ENCODE assay signal across 23 mouse cellular contexts in the genomic region with DNA sequence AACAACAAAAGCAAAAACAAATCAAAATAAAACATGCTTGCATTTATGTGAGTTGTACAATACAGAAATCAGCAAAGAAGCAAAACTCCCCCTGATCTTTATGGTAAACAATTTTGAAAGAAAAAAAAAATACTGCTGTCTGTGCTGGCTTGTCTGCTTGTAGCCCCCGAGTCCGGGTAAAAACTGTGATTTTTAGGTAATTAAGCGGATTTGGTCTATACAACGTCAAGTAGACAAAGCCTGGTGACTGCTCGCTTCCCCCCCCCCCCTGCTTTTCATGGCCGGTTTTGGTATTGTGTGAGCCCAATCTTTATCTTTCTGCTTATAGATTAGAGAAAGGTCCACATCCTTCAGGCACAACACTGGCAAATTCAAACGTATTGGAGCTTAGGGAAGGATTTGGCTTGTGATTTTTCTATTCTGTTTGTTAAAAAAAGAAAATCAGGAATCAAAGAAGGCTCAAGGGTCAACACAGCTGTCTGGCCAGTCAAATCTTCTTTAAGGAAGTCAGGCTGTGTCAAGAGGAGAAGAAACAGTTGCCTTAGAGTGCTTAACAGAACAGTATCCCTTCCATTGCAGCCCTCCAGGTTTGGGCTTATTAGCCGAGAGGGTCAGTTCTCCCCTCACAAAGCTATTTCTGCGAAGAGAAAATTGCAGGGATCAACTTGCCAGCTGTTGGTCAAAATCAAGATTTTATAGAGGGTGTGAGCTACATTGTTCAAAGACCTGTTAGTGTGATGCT. TPM values are rescaled to one million over a fixed set of nuclear protein-coding genes. Genes with fewer than 3 reads are reported as not detected.
DNase-seq lines count a peak whose midpoint lies in the region; ATAC-seq lines count a peak whose summit lies in the region.
"Had no signal": no experiment of that assay in that cellular context is flagged by ENCODE, and none has a peak within 500 bp of the region (broad histone marks: within the 10 kb centered on the region; RNA-seq: fewer than 3 reads in every experiment).

No protein-coding gene starts in this region.

- peaks cover 4% of the 10 kb centered on the region; the same call in 1 of the 2 replicates for H3K4me1 ChIP-seq in hindbrain, embryonic 11.5 days (replicated peaks; ENCODE audit: control insufficient read depth, insufficient read depth, low read length)
- H3K4me1 ChIP-seq in hindbrain, embryonic 13.5 days (replicated peaks), result peaks cover 25% of the 10 kb centered on the region
- H3K4me1 ChIP-seq in midbrain, embryonic 12.5 days, result peaks cover 20% of the 10 kb centered on the region
- peaks cover 13% of the 10 kb centered on the region for H3K4me1 ChIP-seq in midbrain, embryonic 16.5 days (ENCODE audit: control insufficient read depth, insufficient read depth, low read length)

- 2% methylated on average over 9 of the region's 9 CpGs for WGBS in hindbrain, embryonic 11.5 days
- 5% methylated on average over 9 of the region's 9 CpGs for WGBS in hindbrain, embryonic 13.5 days
- 1% methylated on average over 9 of the region's 9 CpGs for WGBS in midbrain, embryonic 12.5 days
- 2% methylated on average over 9 of the region's 9 CpGs for WGBS in midbrain, embryonic 16.5 days

- peaks cover 67% of the 10 kb centered on the region for H3K27me3 ChIP-seq in hindbrain, embryonic 11.5 days (ENCODE audit: control insufficient read depth, insufficient read depth, low read length)
- peaks cover 93% of the 10 kb centered on the region for H3K27me3 ChIP-seq in hindbrain, embryonic 13.5 days
- peaks cover 90% of the 10 kb centered on the region for H3K27me3 ChIP-seq in midbrain, embryonic 12.5 days
- peaks cover 43% of the 10 kb centered on the region for H3K27me3 ChIP-seq in midbrain, embryonic 16.5 days (ENCODE audit: control insufficient read depth, insufficient read depth, low read depth, low read length)

- no peak overlapping the region for H3K27ac ChIP-seq in hindbrain, embryonic 11.5 days (ENCODE audit: low read depth, low read length)
- H3K27ac ChIP-seq in hindbrain, embryonic 13.5 days, result no peak overlapping the region
- peak overlapping the region; percentile 67 for H3K27ac ChIP-seq in midbrain, embryonic 12.5 days (replicated peaks)
- H3K27ac ChIP-seq in midbrain, embryonic 16.5 days (ENCODE audit: low read length), result no peak overlapping the region
- H3K27ac ChIP-seq: embryonic facial prominence, embryonic 13.5 days; forebrain, embryonic 12.5 days; heart, adult 2 months; hindbrain, embryonic 15.5 days had no signal

- no peak for ATAC-seq in hindbrain, embryonic 11.5 days (ENCODE audit: low FRiP score)
- ATAC-seq in hindbrain, embryonic 13.5 days (ENCODE audit: low FRiP score), result no peak
- no peak for ATAC-seq in midbrain, embryonic 12.5 days (ENCODE audit: low FRiP score, low read depth)
- ATAC-seq in midbrain, embryonic 16.5 days, result no peak
- no peak for ATAC-seq in megakaryocyte-erythroid progenitor cell, adult 5-6 weeks (replicated peaks; ENCODE audit: low FRiP score, low TSS enrichment, poor library complexity, severe bottlenecking)
- ATAC-seq: forebrain, embryonic 16.5 days had no signal

- H3K36me3 ChIP-seq in hindbrain, embryonic 11.5 days (ENCODE audit: control insufficient read depth, insufficient read depth, low read length), result no peaks in the 10 kb centered on the region
- no peaks in the 10 kb centered on the region for H3K36me3 ChIP-seq in hindbrain, embryonic 13.5 days
- no peaks in the 10 kb centered on the region for H3K36me3 ChIP-seq in midbrain, embryonic 12.5 days
- H3K36me3 ChIP-seq in midbrain, embryonic 16.5 days (ENCODE audit: control insufficient read depth, insufficient read depth, low read length), result no peaks in the 10 kb centered on the region
- H3K36me3 ChIP-seq: embryonic facial prominence, embryonic 13.5 days; forebrain, embryonic 12.5 days; heart, embryonic 12.5 days; hindbrain, embryonic 15.5 days had no signal

- H3K9ac ChIP-seq in hindbrain, embryonic 11.5 days (ENCODE audit: low read depth, low read length), result no peak overlapping the region
- no peak overlapping the region for H3K9ac ChIP-seq in hindbrain, embryonic 13.5 days
- H3K9ac ChIP-seq in midbrain, embryonic 12.5 days (replicated peaks), result no peak overlapping the region
- H3K9ac ChIP-seq in midbrain, embryonic 16.5 days (ENCODE audit: low read depth, low read length), result no peak overlapping the region
- H3K9ac ChIP-seq: embryonic facial prominence, embryonic 13.5 days; forebrain, embryonic 12.5 days; heart, embryonic 12.5 days; hindbrain, embryonic 15.5 days had no signal

- no peak overlapping the region for H3K4me2 ChIP-seq in hindbrain, embryonic 11.5 days (replicated peaks; ENCODE audit: low read depth, low read length)
- no peak overlapping the region for H3K4me2 ChIP-seq in hindbrain, embryonic 13.5 days
- H3K4me2 ChIP-seq in midbrain, embryonic 12.5 days (replicated peaks), result peak overlapping the region; percentile 31
- no peak overlapping the region for H3K4me2 ChIP-seq in midbrain, embryonic 16.5 days (ENCODE audit: low read length)
- H3K4me2 ChIP-seq: embryonic facial prominence, embryonic 13.5 days; heart, embryonic 12.5 days had no signal

- H3K9me3 ChIP-seq in hindbrain, embryonic 11.5 days (ENCODE audit: control insufficient read depth, low read length), result no peaks in the 10 kb centered on the region
- no peaks in the 10 kb centered on the region for H3K9me3 ChIP-seq in hindbrain, embryonic 13.5 days
- H3K9me3 ChIP-seq in midbrain, embryonic 12.5 days, result no peaks in the 10 kb centered on the region
- no peaks in the 10 kb centered on the region for H3K9me3 ChIP-seq in midbrain, embryonic 16.5 days (replicated peaks; ENCODE audit: control insufficient read depth, low read length, poor library complexity, severe bottlenecking)
- H3K9me3 ChIP-seq: embryonic facial prominence, embryonic 13.5 days; forebrain, embryonic 12.5 days; heart, embryonic 12.5 days; hindbrain, embryonic 15.5 days had no signal

- peak; percentile 31 for DNase-seq in embryo, embryonic 9.5 days (ENCODE audit: extremely low spot score)
- no peak for DNase-seq in embryo, embryonic 11 days
- DNase-seq in hindbrain, embryonic 11.5 days (ENCODE audit: low spot score), result peak; percentile 27
- DNase-seq: adrenal gland, postnatal 10 days; cerebellum, adult 11 months; cerebellum, adult 8-10 months; cerebellum, postnatal 14 days; gastrocnemius, postnatal 10 days; heart, adult 2 months had no signal

- H3K4me3 ChIP-seq in hindbrain, embryonic 11.5 days (ENCODE audit: low read depth, low read length), result no peak overlapping the region
- H3K4me3 ChIP-seq in hindbrain, embryonic 13.5 days, result no peak overlapping the region
- 0 out of 2 replicates have a peak overlapping the region, but pooled peaks have one; percentile 9 for H3K4me3 ChIP-seq in midbrain, embryonic 12.5 days
- H3K4me3 ChIP-seq in midbrain, embryonic 16.5 days (ENCODE audit: low read depth, low read length), result no peak overlapping the region
- H3K4me3 ChIP-seq: embryonic facial prominence, embryonic 13.5 days; heart, adult 2 months; heart, embryonic 12.5 days; hindbrain, embryonic 15.5 days had no signal

RNA-seq across cellular contexts. Expression of a gene that starts 4.6 kb away (rescaled TPM):
- 5.6 and 11.4 TPM in 2 replicates for polyA plus RNA-seq in hindbrain, embryonic 11.5 days (2014; fragmentation: Nextera tagmentation; extraction: Ambion mirVana)
- 9.2 and 10.1 TPM in 2 replicates for polyA plus RNA-seq in hindbrain, embryonic 13.5 days (2015; fragmentation: Nextera tagmentation; extraction: Ambion mirVana)
- 15.6 and 19.5 TPM in 2 replicates for polyA plus RNA-seq in midbrain, embryonic 12.5 days (2016; fragmentation: Nextera tagmentation; extraction: Ambion mirVana)
- 5.9 and 8.4 TPM in 2 replicates for polyA plus RNA-seq in midbrain, embryonic 16.5 days (2015; fragmentation: Nextera tagmentation; extraction: Ambion mirVana)
- not detected in 2 replicates for total RNA-seq in megakaryocyte-erythroid progenitor cell, adult 5-6 weeks (2014; fragmentation: Nextera tagmentation)
- total RNA-seq in megakaryocyte-erythroid progenitor cell, adult 5-6 weeks (2017), result not detected in 2 replicates
- total RNA-seq: common myeloid progenitor, adult 5-6 weeks; heart, adult 2 months; heart, postnatal 25 days; MEL had no signal
- polyA plus RNA-seq: frontal cortex, adult 2 months; heart, embryonic 16.5 days had no signal
